Mouse (Mus musculus) stomach, postnatal 0 days (tissue): ENCODE measurements around the gene Dlg2. TPM values are rescaled to one million over a fixed set of nuclear protein-coding genes. Genes with fewer than 3 reads are reported as not detected.

Experiments used
- ATAC-seq: fragments of 200-750 bp; cut with Nextera tagmentation; 2 replicates; pipeline ENCODE4 v1.8.0; 2017; ENCODE audit not compliant: low FRiP score, low TSS enrichment
- DNase-seq: peaks from one replicate; pipeline ENCODE4 v3.0.0-alpha.2; 2016; ENCODE audit warnings: low spot score
- H3K27ac ChIP-seq: fragments of 300-500 bp; sonication (generic); replicated peaks from 2 replicates; pipeline ENCODE4 v1.5.1; 2014; ENCODE audit warnings: mild to moderate bottlenecking, control low read depth
- H3K27me3 ChIP-seq: fragments of 300-500 bp; sonication (generic); 2 replicates; pipeline ENCODE4 v1.6.1; 2014; ENCODE audit warnings: low read length; ENCODE audit not compliant: control insufficient read depth, insufficient read depth
- H3K36me3 ChIP-seq: fragments of 300-500 bp; sonication (generic); 2 replicates; pipeline ENCODE4 v1.6.1; 2014; ENCODE audit warnings: low read length, mixed read lengths; ENCODE audit not compliant: control insufficient read depth, insufficient read depth
- H3K4me1 ChIP-seq: fragments of 300-500 bp; sonication (generic); replicated peaks from 2 replicates; pipeline ENCODE4 v1.6.1; 2014; ENCODE audit warnings: antibody characterized with exemption; ENCODE audit not compliant: control insufficient read depth, insufficient read depth
- H3K4me2 ChIP-seq: fragments of 300-500 bp; sonication (generic); replicated peaks from 2 replicates; pipeline ENCODE4 v1.6.1; 2014; ENCODE audit warnings: low read depth, mild to moderate bottlenecking, control low read depth, moderate library complexity
- H3K4me3 ChIP-seq: fragments of 300-500 bp; sonication (generic); 2 replicates; pipeline ENCODE4 v1.5.1; 2014; ENCODE audit warnings: low read depth, low read length, control low read depth
- H3K9ac ChIP-seq: fragments of 300-500 bp; sonication (generic); 2 replicates; pipeline ENCODE4 v1.6.1; 2014; ENCODE audit warnings: mild to moderate bottlenecking, low read length, control low read depth, mixed read lengths
- H3K9me3 ChIP-seq: fragments of 300-500 bp; sonication (generic); 2 replicates; pipeline ENCODE4 v1.6.1; 2016; ENCODE audit warnings: low read length; ENCODE audit not compliant: control insufficient read depth
- CTCF ChIP-seq: IDR thresholded peaks from 2 replicates; pipeline ENCODE4 v1.5.1; 2016; ENCODE audit warnings: antibody characterized with exemption, low read depth, mild to moderate bottlenecking, moderate library complexity
- EP300 ChIP-seq: optimal IDR thresholded peaks from 2 replicates; pipeline ENCODE3; 2016; ENCODE audit warnings: antibody characterized with exemption
- whole genome bisulfite sequencing: fragments of 180-500 bp; shearing (Covaris S2); extraction: QIAGEN DNeasy Blood & Tissue Kit; methylation state at CpG from one replicate; pipeline ENCODE4 v1.1.7; 2014; 5-methylcytosine and 5-hydroxymethylcytosine counted together
- polyA plus RNA-seq: library from polyadenylated mRNA; unstranded; fragments of >200 nt; fragmentation: Nextera tagmentation; extraction: Ambion mirVana; gene quantifications from 2 replicates; pipeline ENCODE4 v1.2.1, GENCODE M21; 2015

Gene Dlg2
- polyA plus RNA-seq, 1 experiment from 2014 or later = 12.8 TPM

GRCm38 (mm10) chr7:91495526-91495925 is 1019.1 kb downstream of the Dlg2 start:
- ATAC-seq = no peak
- H3K9ac ChIP-seq = no peak overlapping the region
- no peak for DNase-seq
- H3K27me3 ChIP-seq = no peaks in the 10 kb centered on the region
- H3K36me3 ChIP-seq = no peaks in the 10 kb centered on the region
- no peak overlapping the region for H3K27ac ChIP-seq
- H3K4me2 ChIP-seq = no peak overlapping the region
- TF ChIP-seq EP300 = no peak
- no peak for TF ChIP-seq CTCF
- no peak overlapping the region for H3K4me3 ChIP-seq
- H3K4me1 ChIP-seq = no peaks in the 10 kb centered on the region
- no peaks in the 10 kb centered on the region for H3K9me3 ChIP-seq
- WGBS = 33% methylated on average over 5 of the region's 5 CpGs

GRCm38 (mm10) chr7:91511119-91511518 is 1034.6 kb downstream of the Dlg2 start:
- Histone ChIP-seq H3K36me3 (no peaks in the 10 kb centered on the region), H3K9ac (no peak overlapping the region), H3K4me3 (no peak overlapping the region), H3K9me3 (no peaks in the 10 kb centered on the region), H3K27ac (no peak overlapping the region), H3K4me2 (no peak overlapping the region), H3K4me1 (no peaks in the 10 kb centered on the region), H3K27me3 (no peaks in the 10 kb centered on the region)
- TF ChIP-seq CTCF (no peak), EP300 (no peak)
- 78% methylated on average over 1 of the region's 1 CpGs for WGBS
- ATAC-seq = no peak
- no peak for DNase-seq

DNA sequence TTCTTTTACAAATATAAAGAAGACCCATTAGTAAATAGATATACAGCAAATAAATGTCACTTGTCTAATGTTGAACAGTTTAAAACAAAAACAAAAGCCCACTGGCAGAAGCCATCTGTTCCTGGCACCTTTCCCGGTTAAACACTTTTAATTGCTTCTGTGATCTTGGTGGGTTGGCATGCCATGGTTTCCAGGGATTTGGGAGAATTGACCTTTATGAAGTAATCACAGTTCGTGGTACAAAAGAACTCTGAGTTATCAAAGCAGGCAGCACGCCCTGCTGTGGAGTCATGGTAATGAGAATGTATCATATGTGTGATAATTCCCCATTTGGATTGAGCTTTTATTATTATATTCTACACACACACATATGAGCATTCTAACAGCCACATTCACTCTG is 1038.0 kb downstream of the Dlg2 start:
- Histone ChIP-seq H3K4me3 (no peak overlapping the region), H3K27me3 (no peaks in the 10 kb centered on the region), H3K9ac (no peak overlapping the region), H3K36me3 (no peaks in the 10 kb centered on the region), H3K9me3 (no peaks in the 10 kb centered on the region), H3K4me2 (no peak overlapping the region), H3K4me1 (no peaks in the 10 kb centered on the region), H3K27ac (no peak overlapping the region)
- WGBS = 45% methylated on average over 3 of the region's 3 CpGs
- no peak for DNase-seq
- ATAC-seq = no peak
- TF ChIP-seq CTCF (no peak), EP300 (no peak)

- no peaks in the 10 kb centered on the region for H3K36me3 ChIP-seq
- no peaks in the 10 kb centered on the region for H3K9me3 ChIP-seq
- H3K27me3 ChIP-seq = no peaks in the 10 kb centered on the region
- TF ChIP-seq CTCF (no peak), EP300 (no peak)
- DNase-seq (no peak), ATAC-seq (no peak)
- H3K27ac ChIP-seq = no peak overlapping the region
- H3K4me1 ChIP-seq = no peaks in the 10 kb centered on the region
- WGBS = 69% methylated on average over 3 of the region's 3 CpGs
- H3K9ac ChIP-seq = no peak overlapping the region
- H3K4me3 ChIP-seq = no peak overlapping the region
- H3K4me2 ChIP-seq = no peak overlapping the region
Observed at GRCm38 (mm10) chr7:91516225-91516624, 1039.8 kb downstream of the Dlg2 start.

- no peak overlapping the region for H3K9ac ChIP-seq
- H3K4me1 ChIP-seq = no peaks in the 10 kb centered on the region
- H3K36me3 ChIP-seq = no peaks in the 10 kb centered on the region
- H3K9me3 ChIP-seq = no peaks in the 10 kb centered on the region
- no peak for DNase-seq
- WGBS = 74% methylated on average over 1 of the region's 1 CpGs
- no peak for ATAC-seq
- H3K4me2 ChIP-seq = no peak overlapping the region
- TF ChIP-seq CTCF (no peak), EP300 (no peak)
- no peak overlapping the region for H3K27ac ChIP-seq
- no peak overlapping the region for H3K4me3 ChIP-seq
- no peaks in the 10 kb centered on the region for H3K27me3 ChIP-seq
Observed at GRCm38 (mm10) chr7:91525859-91526258, 1049.4 kb downstream of the Dlg2 start.

GRCm38 (mm10) chr7:91542597-91543285 is 1066.3 kb downstream of the Dlg2 start:
- WGBS = 2% methylated on average over 29 of the region's 29 CpGs
- Histone ChIP-seq H3K27ac (no peak overlapping the region), H3K4me1 (no peaks in the 10 kb centered on the region; the same call in 1 of the 2 replicates), H3K9ac (no peak overlapping the region; the same call in 1 of the 2 replicates), H3K27me3 (no peaks in the 10 kb centered on the region), H3K4me3 (peak overlapping the region; percentile 33), H3K9me3 (no peaks in the 10 kb centered on the region), H3K4me2 (peak overlapping the region; percentile 66), H3K36me3 (no peaks in the 10 kb centered on the region)
- TF ChIP-seq CTCF = peak; percentile 14; the same call in 1 of the 2 replicates
- TF ChIP-seq EP300 = no peak
- DNase-seq = peak; percentile 53
- peak; percentile 68 for ATAC-seq
